Mouse (Mus musculus): ENCODE data around the gene Pla2g3.

The Pla2g3 gene

DNA sequence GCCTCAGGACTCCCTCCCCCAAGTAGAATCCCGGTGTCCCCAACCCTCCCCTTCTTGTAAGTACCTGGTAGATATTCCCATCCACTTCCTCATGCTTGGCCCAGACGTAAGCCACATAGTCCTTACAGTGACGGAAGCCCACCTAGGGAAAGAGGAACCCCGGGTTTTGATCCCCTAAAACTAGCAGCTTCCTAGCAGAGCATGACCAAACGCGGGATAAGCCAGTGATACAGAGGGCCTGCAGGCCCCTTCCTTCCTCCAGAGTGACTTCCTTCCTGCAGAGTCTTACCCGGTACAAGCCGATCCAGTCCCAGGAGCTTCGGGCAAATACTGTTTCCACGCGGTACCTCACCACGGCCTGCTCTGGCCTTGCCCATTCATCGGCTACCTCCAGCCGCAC lies 7.4 kb downstream of the Pla2g3 start:
- DNase-seq = no peak

GRCm38 (mm10) chr11:3496756-3497155 lies 8.7 kb downstream of the Pla2g3 start:
- DNase-seq = no peak

GRCm38 (mm10) chr11:3497296-3497695 lies 9.2 kb downstream of the Pla2g3 start:
- DNase-seq = no peak

GRCm38 (mm10) chr11:3502057-3502456 lies 14.0 kb downstream of the Pla2g3 start:
- DNase-seq = no peak

GRCm38 (mm10) chr11:3502459-3503072 lies 14.5 kb downstream of the Pla2g3 start:
- no peak for DNase-seq

DNA sequence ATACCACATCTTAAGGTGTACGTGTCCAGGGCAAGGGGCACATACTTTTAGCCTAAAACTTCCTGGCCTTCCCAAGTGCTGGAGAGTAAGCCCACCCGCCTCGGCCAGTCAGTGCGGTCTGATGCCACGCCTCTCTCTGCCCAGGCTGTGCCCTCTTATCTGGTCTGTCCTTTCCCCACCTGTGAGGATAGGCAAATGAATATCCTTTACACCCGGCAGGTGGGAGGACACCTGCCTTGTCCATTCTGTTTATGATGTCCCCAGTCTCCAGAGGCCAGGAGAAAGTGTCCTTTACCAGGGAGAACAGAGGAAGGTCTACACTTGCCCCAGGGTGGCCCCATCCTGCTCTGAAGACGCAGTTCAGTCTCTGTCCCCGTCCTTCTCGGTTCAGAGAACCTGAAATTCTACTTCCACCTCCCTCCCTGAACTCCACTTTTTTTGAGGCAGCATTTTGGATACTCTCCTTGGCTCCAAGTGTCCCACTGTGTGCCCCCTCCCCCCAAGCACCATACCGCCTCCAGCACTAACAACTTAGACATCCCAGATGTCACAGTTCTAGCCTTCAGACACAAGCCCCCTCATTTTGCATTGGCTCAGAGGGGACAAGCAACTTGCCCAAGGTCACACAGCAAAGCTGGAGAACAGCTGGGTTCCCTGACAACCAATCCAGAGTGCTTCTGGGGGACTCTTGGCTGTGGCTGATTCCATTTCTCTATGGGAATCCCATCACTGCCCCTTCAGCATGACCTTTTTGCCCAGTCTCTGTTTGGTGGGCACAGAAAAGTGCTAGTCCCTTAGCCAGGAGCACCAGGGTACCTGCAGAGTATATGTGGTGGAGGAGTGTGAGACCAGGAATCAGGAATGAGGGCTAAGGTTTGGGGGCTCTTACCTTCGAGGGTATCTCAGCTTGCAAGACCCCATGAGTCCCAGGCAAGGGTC lies 15.9 kb downstream of the Pla2g3 start:
- no peak for DNase-seq

GRCm38 (mm10) chr11:3508226-3508625 lies 20.1 kb downstream of the Pla2g3 start:
- no peak for DNase-seq

- DNase-seq = no peak
These were observed 21.3 kb downstream of the Pla2g3 start for GRCm38 (mm10) chr11:3509181-3510085.

- DNase-seq = no peak
These were observed 22.2 kb downstream of the Pla2g3 start for GRCm38 (mm10) chr11:3510321-3510720.

GRCm38 (mm10) chr11:3513291-3513690 lies 25.2 kb downstream of the Pla2g3 start:
- DNase-seq = no peak

GRCm38 (mm10) chr11:3514529-3515054 lies 26.5 kb downstream of the Pla2g3 start, which contains the start of gene Selenom:
Selenom (plus strand) TSS chr11:3514684.
- peak; percentile 80 to 81 for DNase-seq

GRCm38 (mm10) chr11:3515216-3515615 lies 27.1 kb downstream of the Pla2g3 start:
- DNase-seq = no peak

DNA sequence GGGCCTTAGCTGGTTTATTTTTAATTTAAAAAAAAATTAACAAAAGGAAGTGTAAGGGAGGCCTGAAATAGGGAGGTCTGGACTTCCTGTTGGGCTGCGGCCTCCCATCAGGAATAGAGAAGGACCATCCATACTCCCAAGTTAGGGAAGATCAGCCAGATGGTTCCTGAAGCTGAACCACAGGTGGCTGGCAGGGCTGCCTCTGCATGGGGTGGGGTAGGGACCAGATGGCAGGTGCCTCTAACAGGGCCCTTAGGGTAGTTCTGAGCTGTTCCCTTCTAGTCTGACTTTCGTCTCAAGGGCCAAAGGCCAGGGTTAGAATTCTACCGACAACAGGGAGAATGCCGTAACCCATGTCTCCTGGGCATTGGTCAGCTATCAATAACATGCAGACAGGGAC lies 27.6 kb downstream of the Pla2g3 start:
- no peak for DNase-seq

- no peak for DNase-seq
These were observed 28.0 kb downstream of the Pla2g3 start for GRCm38 (mm10) chr11:3516121-3516520.

GRCm38 (mm10) chr11:3516859-3517845 lies 29.1 kb downstream of the Pla2g3 start:
- peak; percentile 20 to 34 for DNase-seq

DNA sequence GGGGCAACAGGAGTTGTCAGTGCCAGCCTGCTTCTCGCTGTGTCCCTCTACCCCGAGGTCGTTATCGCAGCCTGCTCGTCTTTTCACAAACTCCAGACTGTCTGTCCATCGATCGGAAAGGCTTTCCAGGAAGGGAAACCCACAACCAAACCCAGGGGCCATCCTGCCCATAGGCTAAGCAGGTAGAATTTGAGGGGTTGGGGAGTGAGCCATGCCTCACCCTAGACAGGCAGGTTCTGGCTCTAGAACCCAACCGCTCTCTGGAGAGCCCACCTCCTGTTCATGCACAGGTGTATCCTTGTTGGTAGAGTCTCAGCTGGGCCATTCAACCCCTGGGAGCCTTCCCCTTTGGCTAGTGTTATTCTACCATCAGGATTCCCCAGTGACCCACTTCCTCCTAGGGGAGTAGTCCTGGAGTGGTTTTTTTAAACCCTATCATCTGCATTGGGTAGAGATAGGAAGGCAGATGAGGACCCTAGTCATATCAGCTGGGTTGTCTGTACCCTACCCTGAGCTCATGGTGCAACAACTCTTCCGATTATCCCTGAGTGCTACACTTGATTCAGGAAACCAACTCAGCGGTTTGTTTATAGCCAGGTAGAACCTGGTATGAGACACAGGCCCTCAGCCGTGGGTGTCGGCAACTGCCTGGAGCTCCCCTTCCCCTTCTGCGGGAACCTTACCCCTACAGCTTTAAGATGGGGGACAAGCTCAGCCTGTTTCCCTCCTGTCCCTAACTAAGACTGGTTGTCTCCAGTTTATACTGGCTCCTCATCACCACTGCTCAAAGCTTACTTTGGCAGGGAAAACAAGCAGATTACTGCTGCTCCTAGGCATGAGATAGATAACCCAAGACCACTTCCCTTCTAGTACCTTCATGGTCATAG lies 30.0 kb downstream of the Pla2g3 start:
- DNase-seq = no peak

DNA sequence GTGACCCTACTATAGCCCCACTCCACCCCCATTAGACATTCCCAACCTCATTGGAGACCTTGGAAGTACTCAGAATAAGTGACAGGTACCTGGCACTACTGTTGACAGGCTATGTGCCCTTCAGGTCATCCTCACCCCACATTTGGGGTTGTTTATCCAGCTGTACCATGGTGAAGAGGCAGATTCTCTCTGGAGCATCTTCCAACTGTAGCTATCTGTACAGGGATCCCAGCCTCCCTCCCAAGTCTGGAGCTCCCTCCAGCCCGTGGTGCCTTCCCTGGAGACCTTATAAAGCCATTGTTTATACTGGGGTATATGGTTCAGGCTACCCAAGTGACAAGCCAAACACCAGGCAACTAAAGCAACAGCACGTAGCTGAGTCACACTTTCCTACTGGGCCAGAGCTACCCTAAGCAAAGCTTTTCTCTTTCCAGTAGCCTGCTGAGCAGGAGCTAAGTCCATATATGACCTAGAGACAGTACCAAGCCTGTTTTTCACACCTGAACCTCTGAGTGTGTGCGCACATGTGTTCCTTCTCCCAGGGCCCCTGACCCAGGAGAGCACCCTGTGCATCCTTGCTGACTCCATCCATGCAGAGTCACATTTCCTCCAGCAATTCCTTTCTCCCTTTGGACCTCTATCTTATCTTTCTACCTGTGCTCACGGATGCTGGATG lies 31.1 kb downstream of the Pla2g3 start:
- DNase-seq = no peak

DNA sequence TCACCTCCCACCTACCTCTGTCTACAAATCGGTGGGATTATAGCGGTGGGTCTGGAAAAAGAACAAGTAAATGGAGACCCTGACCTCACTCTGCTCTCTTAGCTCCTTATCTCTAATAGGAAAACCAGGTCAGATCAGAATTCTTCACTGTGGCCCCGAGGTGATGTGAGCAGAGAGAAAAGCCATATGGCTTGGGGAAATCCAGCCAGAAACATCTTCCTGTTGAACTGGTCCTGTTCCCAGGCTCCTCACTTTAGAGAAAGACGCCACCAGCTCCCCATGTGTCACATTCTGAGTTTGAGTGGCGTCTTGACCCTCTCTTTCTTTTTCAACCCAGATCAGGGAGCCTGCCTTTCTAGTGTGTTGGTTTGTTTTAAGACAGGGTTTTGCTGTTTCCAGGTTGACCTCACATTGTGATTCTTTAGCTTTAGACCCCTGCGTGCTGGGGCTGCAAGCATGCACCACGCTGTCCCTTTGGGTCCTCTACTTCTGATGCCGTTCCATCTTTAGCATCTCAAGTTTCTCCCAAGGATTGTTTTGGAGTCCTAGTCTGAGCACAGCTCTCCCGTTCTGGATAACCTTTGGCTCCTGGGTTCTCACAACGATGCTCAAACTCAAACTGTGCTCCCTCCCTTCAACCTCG lies 31.8 kb downstream of the Pla2g3 start:
- no peak for DNase-seq

DNA sequence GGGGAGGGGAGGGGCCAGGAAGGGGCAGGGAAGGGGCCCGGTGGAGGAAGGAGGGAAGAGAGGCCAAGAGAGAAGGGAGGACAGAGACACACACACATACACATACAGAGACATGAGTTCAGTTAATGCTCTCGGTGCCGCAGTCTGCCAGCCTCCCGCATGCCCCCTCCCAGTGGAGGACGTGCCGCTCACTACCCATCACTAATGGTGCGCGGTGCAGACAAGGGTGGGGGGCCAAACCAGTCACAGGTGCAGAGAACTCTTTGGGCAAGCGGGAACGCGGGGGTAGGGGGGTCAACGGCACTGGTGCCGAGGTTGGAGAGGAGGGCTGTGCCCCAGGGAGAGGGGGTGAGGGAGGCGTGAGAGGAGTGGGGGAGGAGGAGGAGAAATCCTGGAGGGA lies 32.8 kb downstream of the Pla2g3 start:
- DNase-seq = no peak
